Mouse (Mus musculus) limb, embryonic 11.5 days (tissue): ENCODE results near the gene Sez6. TPM values are rescaled to one million over a fixed set of nuclear protein-coding genes. Genes with fewer than 3 reads are reported as not detected.

Source experiments
- ATAC-seq: fragments of 200-750 bp; cut with Nextera tagmentation; 2 replicates; pipeline ENCODE4 v1.8.0; 2017; ENCODE audit warnings: low read depth; ENCODE audit not compliant: insufficient number of reproducible peaks, low FRiP score, low TSS enrichment
- DNase-seq: peaks from one replicate; pipeline ENCODE4 v3.0.0-alpha.2; 2015; ENCODE audit warnings: low spot score
- H3K27ac ChIP-seq: fragments of 300-500 bp; sonication (generic); replicated peaks from 2 replicates; pipeline ENCODE4 v1.5.1; 2014; ENCODE audit warnings: low read depth, mild to moderate bottlenecking, low read length
- H3K27me3 ChIP-seq: fragments of 300-500 bp; sonication (generic); 2 replicates; pipeline ENCODE4 v1.6.1; 2014; ENCODE audit warnings: mild to moderate bottlenecking, low read length, mixed read lengths; ENCODE audit not compliant: control insufficient read depth, insufficient read depth
- H3K36me3 ChIP-seq: fragments of 300-500 bp; sonication (generic); 2 replicates; pipeline ENCODE4 v1.6.1; 2014; ENCODE audit warnings: mild to moderate bottlenecking, low read length, moderate library complexity, mixed read lengths; ENCODE audit not compliant: control insufficient read depth, insufficient read depth
- H3K4me1 ChIP-seq: fragments of 300-500 bp; sonication (generic); 2 replicates; pipeline ENCODE4 v1.6.1; 2014; ENCODE audit warnings: low read length, mixed read lengths; ENCODE audit not compliant: control insufficient read depth, insufficient read depth
- H3K4me2 ChIP-seq: fragments of 300-500 bp; sonication (generic); 2 replicates; pipeline ENCODE4 v1.6.1; 2014; ENCODE audit warnings: low read depth, mild to moderate bottlenecking, moderate library complexity; ENCODE audit not compliant: severe bottlenecking
- H3K4me3 ChIP-seq: fragments of 300-500 bp; sonication (generic); 2 replicates; pipeline ENCODE4 v1.5.1; 2014; ENCODE audit warnings: low read depth, low read length
- H3K9ac ChIP-seq: fragments of 300-500 bp; sonication (generic); 2 replicates; pipeline ENCODE4 v1.6.1; 2014; ENCODE audit warnings: mild to moderate bottlenecking, low read length
- H3K9me3 ChIP-seq: fragments of 300-500 bp; sonication (generic); 2 replicates; pipeline ENCODE4 v1.6.1; 2016; ENCODE audit warnings: low read length; ENCODE audit not compliant: control insufficient read depth
- WGBS: fragments of 180-500 bp; shearing (Covaris S2); extraction: QIAGEN DNeasy Blood & Tissue Kit; methylation state at CpG from one replicate; pipeline ENCODE4 v1.1.7; 2014; 5-methylcytosine and 5-hydroxymethylcytosine counted together
- polyA plus RNA-seq: library from polyadenylated mRNA; unstranded; fragments of >200 nt; fragmentation: Nextera tagmentation; extraction: Ambion mirVana; gene quantifications from 2 replicates; pipeline ENCODE4 v1.2.1, GENCODE M21; 2014

The Sez6 gene
- polyA plus RNA-seq, 1 experiment from 2014 or later = 0.23 TPM

- H3K9ac ChIP-seq = no peak overlapping the region
- no peak overlapping the region for H3K4me3 ChIP-seq
- H3K36me3 ChIP-seq = no peaks in the 10 kb centered on the region
- DNase-seq (no peak), ATAC-seq (no peak)
- 40% methylated on average over 15 of the region's 15 CpGs for WGBS
- H3K27ac ChIP-seq = no peak overlapping the region
- H3K4me2 ChIP-seq = no peak overlapping the region
- peaks cover 21% of the 10 kb centered on the region for H3K27me3 ChIP-seq
- no peaks in the 10 kb centered on the region for H3K9me3 ChIP-seq
- H3K4me1 ChIP-seq = no peaks in the 10 kb centered on the region
These were observed 43.7 kb downstream of the Sez6 start for GRCm38 (mm10) chr11:77974325-77974724.

GRCm38 (mm10) chr11:77975873-77976272, 45.3 kb downstream of the Sez6 start:
- no peaks in the 10 kb centered on the region for H3K36me3 ChIP-seq
- no peak overlapping the region for H3K4me2 ChIP-seq
- ATAC-seq = no peak
- no peaks in the 10 kb centered on the region for H3K4me1 ChIP-seq
- H3K27ac ChIP-seq = no peak overlapping the region
- no peaks in the 10 kb centered on the region for H3K9me3 ChIP-seq
- no peak overlapping the region for H3K4me3 ChIP-seq
- H3K27me3 ChIP-seq = peaks cover 21% of the 10 kb centered on the region
- 35% methylated on average over 4 of the region's 4 CpGs for WGBS
- H3K9ac ChIP-seq = no peak overlapping the region
- DNase-seq = no peak

- no peak overlapping the region for H3K27ac ChIP-seq
- no peak overlapping the region for H3K9ac ChIP-seq
- no peaks in the 10 kb centered on the region for H3K4me1 ChIP-seq
- DNase-seq = no peak
- no peak for ATAC-seq
- H3K27me3 ChIP-seq = peaks cover 17% of the 10 kb centered on the region
- no peaks in the 10 kb centered on the region for H3K36me3 ChIP-seq
- WGBS = 77% methylated on average over 6 of the region's 6 CpGs
- no peak overlapping the region for H3K4me3 ChIP-seq
- no peaks in the 10 kb centered on the region for H3K9me3 ChIP-seq
- no peak overlapping the region for H3K4me2 ChIP-seq
These were observed 47.6 kb downstream of the Sez6 start for GRCm38 (mm10) chr11:77978161-77978560.

GRCm38 (mm10) chr11:77979221-77979809, 48.7 kb downstream of the Sez6 start:
- Histone ChIP-seq H3K27ac (no peak overlapping the region), H3K4me2 (no peak overlapping the region), H3K4me3 (no peak overlapping the region), H3K36me3 (no peaks in the 10 kb centered on the region), H3K9me3 (no peaks in the 10 kb centered on the region), H3K4me1 (no peaks in the 10 kb centered on the region), H3K27me3 (peaks cover 12% of the 10 kb centered on the region), H3K9ac (no peak overlapping the region)
- DNase-seq = no peak
- WGBS = 82% methylated on average over 8 of the region's 8 CpGs
- ATAC-seq = no peak

- peak; percentile 78 for DNase-seq
These were observed 49.9 kb downstream of the Sez6 start for GRCm38 (mm10) chr11:77980281-77981204.

GRCm38 (mm10) chr11:77981609-77982440, 51.2 kb downstream of the Sez6 start:
- Histone ChIP-seq H3K36me3 (no peaks in the 10 kb centered on the region; the same call in 1 of the 2 replicates), H3K4me1 (0 out of 2 replicates have a peak, but pooled peaks cover 4% of the 10 kb centered on the region), H3K27me3 (no peaks in the 10 kb centered on the region), H3K27ac (peak overlapping the region; percentile 87), H3K9ac (peak overlapping the region; percentile 55), H3K4me2 (peak overlapping the region; percentile 74), H3K9me3 (no peaks in the 10 kb centered on the region), H3K4me3 (peak overlapping the region; percentile 99)
- WGBS = under 1% methylated on average over 29 of the region's 29 CpGs
- ATAC-seq (peak; percentile 84), DNase-seq (peak; percentile 95)

More at GRCm38 (mm10) chr11:77980281-77981204, 49.9 kb downstream of the Sez6 start:
- no peak overlapping the region for H3K27ac ChIP-seq
- H3K4me3 ChIP-seq = no peak overlapping the region
- no peak overlapping the region for H3K4me2 ChIP-seq
- ATAC-seq = no peak
- peaks cover 5% of the 10 kb centered on the region; the same call in 1 of the 2 replicates for H3K27me3 ChIP-seq
- H3K9ac ChIP-seq = no peak overlapping the region
- no peaks in the 10 kb centered on the region for H3K36me3 ChIP-seq
- H3K9me3 ChIP-seq = no peaks in the 10 kb centered on the region
- 0 out of 2 replicates have a peak, but pooled peaks cover under 1% of the 10 kb centered on the region for H3K4me1 ChIP-seq
- WGBS = 35% methylated on average over 11 of the region's 11 CpGs

GRCm38 (mm10) chr11:77982441-77982905, 51.9 kb downstream of the Sez6 start, which contains the start of gene Phf12:
Gene Phf12 (plus strand): TSS chr11:77982754.
- ATAC-seq = peak; percentile 86
- Histone ChIP-seq H3K4me1 (0 out of 2 replicates have a peak, but pooled peaks cover 4% of the 10 kb centered on the region), H3K27me3 (no peaks in the 10 kb centered on the region), H3K9ac (peak within 1 kb of the TSS; percentile 97), H3K9me3 (no peaks in the 10 kb centered on the region), H3K27ac (peak within 1 kb of the TSS; percentile 89), H3K4me2 (peak within 1 kb of the TSS; percentile 74), H3K36me3 (no peaks in the 10 kb centered on the region; the same call in 1 of the 2 replicates), H3K4me3 (peak within 1 kb of the TSS; percentile 99)
- peak; percentile 97 for DNase-seq
- WGBS = under 1% methylated on average over 51 of the region's 62 CpGs
